In genomic region chr8:55464036-55464854, GRCm38 (mm10) we compare ENCODE assay signal across 9 mouse cellular contexts.
"Had no signal": no experiment of that assay in that cellular context is flagged by ENCODE, and none has a peak within 500 bp of the region (broad histone marks: within the 10 kb centered on the region; RNA-seq: fewer than 3 reads in every experiment).

No protein-coding gene starts in this region.

- H3K4me1 ChIP-seq: limb, embryonic 15.5 days; liver, embryonic 12.5 days; lung, embryonic 15.5 days; midbrain, embryonic 12.5 days had no signal

- H3K9ac ChIP-seq: limb, embryonic 15.5 days; liver, embryonic 12.5 days; lung, embryonic 15.5 days; midbrain, embryonic 12.5 days had no signal

- H3K27me3 ChIP-seq: limb, embryonic 15.5 days; liver, embryonic 12.5 days; lung, embryonic 15.5 days; midbrain, embryonic 12.5 days had no signal

- H3K36me3 ChIP-seq: limb, embryonic 15.5 days; liver, embryonic 12.5 days; lung, embryonic 15.5 days; midbrain, embryonic 12.5 days had no signal

- H3K4me3 ChIP-seq: left cerebral cortex, adult 2 months; limb, embryonic 15.5 days; liver, embryonic 12.5 days; lung, embryonic 15.5 days; midbrain, embryonic 12.5 days had no signal

- H3K4me2 ChIP-seq: limb, embryonic 15.5 days; liver, embryonic 12.5 days; lung, embryonic 15.5 days; midbrain, embryonic 12.5 days had no signal

- DNase-seq: right cerebral cortex, postnatal 14 days; thymus, postnatal 4 days had no signal

- ATAC-seq: intestine, embryonic 16.5 days; liver, embryonic 12.5 days had no signal

- H3K27ac ChIP-seq: left cerebral cortex, adult 2 months; limb, embryonic 15.5 days; liver, embryonic 12.5 days; lung, embryonic 15.5 days; midbrain, embryonic 12.5 days; stomach, postnatal 0 days had no signal

- H3K9me3 ChIP-seq: limb, embryonic 15.5 days; lung, embryonic 15.5 days; midbrain, embryonic 12.5 days had no signal
